Mouse (Mus musculus) limb, embryonic 12.5 days (tissue): Measurements from ENCODE around the gene Gsg1l. TPM values are rescaled to one million over a fixed set of nuclear protein-coding genes. Genes with fewer than 3 reads are reported as not detected.
A peak's percentile ranks its signal among the peaks of the same experiment; 100 is the strongest.

Experiments used
- ATAC-seq: fragments of 200-750 bp; cut with Nextera tagmentation; 2 replicates; pipeline ENCODE4 v1.8.0; 2017; ENCODE audit warnings: low read depth, moderate TSS enrichment; ENCODE audit not compliant: insufficient number of reproducible peaks, insufficient read depth, low FRiP score, low TSS enrichment
- H3K27ac ChIP-seq: fragments of 300-500 bp; sonication (generic); 2 replicates; pipeline ENCODE4 v1.5.1; 2016; ENCODE audit warnings: mild to moderate bottlenecking, moderate library complexity
- H3K27me3 ChIP-seq: fragments of 300-500 bp; sonication (generic); 2 replicates; pipeline ENCODE4 v1.6.1; 2016; ENCODE audit warnings: mild to moderate bottlenecking, moderate library complexity
- H3K36me3 ChIP-seq: fragments of 300-500 bp; sonication (generic); 2 replicates; pipeline ENCODE4 v1.6.1; 2016; ENCODE audit warnings: mild to moderate bottlenecking, moderate library complexity
- H3K4me1 ChIP-seq: fragments of 300-500 bp; sonication (generic); replicated peaks from 2 replicates; pipeline ENCODE4 v1.6.1; 2016
- H3K4me2 ChIP-seq: fragments of 300-500 bp; sonication (generic); 2 replicates; pipeline ENCODE4 v1.6.1; 2016; ENCODE audit warnings: mild to moderate bottlenecking, moderate library complexity
- H3K4me3 ChIP-seq: fragments of 300-500 bp; sonication (generic); replicated peaks from 2 replicates; pipeline ENCODE4 v1.5.1; 2016; ENCODE audit warnings: mild to moderate bottlenecking
- H3K9ac ChIP-seq: fragments of 300-500 bp; sonication (generic); replicated peaks from 2 replicates; pipeline ENCODE4 v1.6.1; 2016; ENCODE audit warnings: mild to moderate bottlenecking, moderate library complexity
- H3K9me3 ChIP-seq: fragments of 300-500 bp; sonication (generic); 2 replicates; pipeline ENCODE4 v1.6.1; 2016; ENCODE audit warnings: mild to moderate bottlenecking, moderate library complexity
- WGBS: fragments of 180-500 bp; shearing (Covaris S2); methylation state at CpG from one replicate; pipeline ENCODE4 v1.1.7; 2016; 5-methylcytosine and 5-hydroxymethylcytosine counted together
- polyA plus RNA-seq: library from polyadenylated mRNA; unstranded; fragments of >200 nt; fragmentation: Nextera tagmentation; extraction: Ambion mirVana; gene quantifications from 2 replicates; pipeline ENCODE4 v1.2.1, GENCODE M21; 2016

Gene Gsg1l
- 0.83 and 0.84 TPM in 2 replicates for polyA plus RNA-seq

DNA sequence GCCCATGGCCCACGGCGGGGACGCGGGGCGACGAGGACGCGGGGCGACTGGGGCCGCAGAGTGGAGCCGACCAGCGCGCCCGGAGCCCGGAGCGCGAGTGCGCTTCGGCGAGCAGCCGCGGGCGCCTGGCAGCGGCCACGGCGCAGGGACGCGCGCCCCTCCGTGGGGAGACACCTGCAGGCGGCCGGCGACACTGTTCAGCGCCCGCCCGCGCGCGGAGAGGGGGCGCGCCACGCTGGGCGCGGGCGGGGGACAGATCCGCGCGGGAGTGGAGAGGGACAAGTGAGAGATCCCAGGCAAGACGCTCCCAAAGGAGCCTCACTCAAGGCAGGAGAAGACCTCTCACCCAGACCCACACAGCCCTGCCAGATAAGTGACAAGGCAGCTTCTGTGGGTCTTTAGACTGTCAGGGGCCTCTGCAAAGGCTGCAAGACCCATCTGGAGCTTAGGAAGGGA is at the start of gene Gsg1l:
Gene Gsg1l, minus strand, starts transcription at position 126 of the 456 bp plus-strand sequence.
- Histone ChIP-seq H3K27ac (no peak within 1 kb of the TSS), H3K4me2 (peak within 1 kb of the TSS; percentile 100), H3K4me3 (peak within 1 kb of the TSS; percentile 63), H3K9ac (peak within 1 kb of the TSS; percentile 65), H3K36me3 (no peaks in the 10 kb centered on the region), H3K27me3 (peaks cover 86% of the 10 kb centered on the region), H3K9me3 (no peaks in the 10 kb centered on the region), H3K4me1 (peaks cover 26% of the 10 kb centered on the region)
- WGBS, result under 1% methylated on average over 45 of the region's 49 CpGs
- no peak for ATAC-seq

DNA sequence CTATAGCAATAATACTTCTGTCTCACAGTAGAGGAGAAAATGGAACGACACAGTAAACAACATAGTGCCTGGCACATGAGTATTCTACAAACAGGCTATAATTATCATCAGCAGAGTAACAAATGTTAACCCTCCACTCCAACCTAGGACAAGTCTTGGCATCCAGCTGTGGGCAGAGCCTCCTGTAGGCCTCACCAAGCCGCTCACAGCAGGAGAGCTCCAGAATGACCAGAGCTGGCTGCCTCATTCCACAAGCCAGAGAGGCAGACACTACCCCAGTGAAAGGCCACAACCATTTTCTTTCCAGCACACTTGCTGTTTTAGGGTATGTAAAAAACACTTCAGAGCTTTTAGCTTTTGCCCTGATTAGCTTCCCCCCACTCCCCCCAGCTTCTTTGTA is 45.5 kb upstream of the Gsg1l start:
- Histone ChIP-seq H3K9ac (no peak overlapping the region), H3K9me3 (no peaks in the 10 kb centered on the region), H3K36me3 (peaks cover 92% of the 10 kb centered on the region), H3K27ac (no peak overlapping the region), H3K27me3 (no peaks in the 10 kb centered on the region), H3K4me2 (no peak overlapping the region), H3K4me1 (no peaks in the 10 kb centered on the region), H3K4me3 (no peak overlapping the region)
- ATAC-seq, result no peak
- WGBS, result 87% methylated on average over 2 of the region's 2 CpGs

DNA sequence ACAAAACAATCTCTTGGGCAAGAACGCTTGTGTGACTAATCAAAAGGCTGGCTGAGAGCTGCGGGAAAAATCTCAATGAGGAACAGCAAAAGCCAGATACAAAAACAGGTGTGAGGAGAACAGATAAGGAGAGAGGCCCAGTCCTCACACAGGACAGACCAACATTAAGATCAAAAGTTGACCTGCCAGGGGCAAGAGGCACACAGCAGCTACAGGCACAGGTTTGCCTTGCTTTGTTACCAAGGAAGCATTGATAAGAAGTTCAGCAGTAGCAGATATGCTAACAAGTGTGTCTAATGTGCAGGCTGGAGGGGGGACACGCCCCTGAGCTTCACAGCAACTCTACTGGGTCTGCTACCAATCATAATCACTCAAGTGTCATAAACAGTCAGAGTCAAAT is 44.3 kb upstream of the Gsg1l start:
- H3K4me2 ChIP-seq, result no peak overlapping the region
- H3K9ac ChIP-seq, result no peak overlapping the region
- H3K4me1 ChIP-seq, result no peaks in the 10 kb centered on the region
- peaks cover 94% of the 10 kb centered on the region for H3K36me3 ChIP-seq
- H3K4me3 ChIP-seq, result no peak overlapping the region
- no peak overlapping the region for H3K27ac ChIP-seq
- no peaks in the 10 kb centered on the region for H3K27me3 ChIP-seq
- WGBS, result 85% methylated on average over 3 of the region's 3 CpGs
- no peaks in the 10 kb centered on the region for H3K9me3 ChIP-seq
- ATAC-seq, result no peak

DNA sequence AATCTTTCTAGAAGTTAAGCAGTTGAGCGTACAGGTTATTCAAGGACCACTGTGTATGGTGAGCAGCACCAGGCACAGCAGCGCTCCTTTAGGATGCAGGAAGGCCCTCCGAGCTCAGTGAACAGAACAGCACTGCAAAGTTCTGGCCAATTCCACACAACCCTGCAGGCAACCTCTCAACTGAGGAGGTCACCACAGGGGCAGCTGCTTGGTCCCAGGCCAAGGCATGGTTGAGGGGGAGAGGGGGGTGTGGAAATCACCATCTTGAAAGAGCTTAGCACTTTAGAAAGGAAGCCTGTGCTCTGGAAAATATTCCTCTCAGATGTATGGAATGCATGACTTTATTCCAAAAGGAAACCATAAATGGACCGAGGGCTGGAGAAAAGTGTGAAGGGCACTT is 39.3 kb upstream of the Gsg1l start:
- 92% methylated on average over 4 of the region's 4 CpGs for WGBS
- H3K36me3 ChIP-seq, result peaks cover 86% of the 10 kb centered on the region
- H3K27ac ChIP-seq, result no peak overlapping the region
- no peak for ATAC-seq
- no peak overlapping the region for H3K4me3 ChIP-seq
- H3K9ac ChIP-seq, result no peak overlapping the region
- no peaks in the 10 kb centered on the region for H3K9me3 ChIP-seq
- H3K4me2 ChIP-seq, result no peak overlapping the region
- no peaks in the 10 kb centered on the region for H3K4me1 ChIP-seq
- H3K27me3 ChIP-seq, result no peaks in the 10 kb centered on the region

DNA sequence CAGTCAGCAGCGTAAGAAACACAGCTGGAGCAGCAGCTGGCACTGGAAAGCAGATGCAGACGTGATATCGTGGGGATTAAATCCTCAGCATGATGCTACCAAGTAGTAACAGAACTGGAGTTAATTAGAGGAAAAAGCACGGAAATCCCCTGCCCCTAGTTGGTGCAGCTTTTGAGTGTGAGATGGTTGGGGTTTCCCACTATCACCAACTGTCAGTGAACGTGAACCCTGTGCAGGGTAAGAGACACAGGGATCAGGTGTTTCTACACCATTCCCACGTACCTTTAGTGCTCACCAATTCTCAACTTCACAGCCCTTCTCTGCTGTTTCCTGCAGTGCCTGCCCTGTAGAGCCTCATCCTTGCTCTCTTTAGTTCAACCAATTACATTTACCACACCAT is 37.6 kb upstream of the Gsg1l start:
- Histone ChIP-seq H3K4me3 (no peak overlapping the region), H3K9ac (no peak overlapping the region), H3K4me2 (no peak overlapping the region), H3K36me3 (peaks cover 85% of the 10 kb centered on the region), H3K27ac (no peak overlapping the region), H3K27me3 (no peaks in the 10 kb centered on the region), H3K4me1 (no peaks in the 10 kb centered on the region), H3K9me3 (no peaks in the 10 kb centered on the region)
- 74% methylated on average over 6 of the region's 6 CpGs for WGBS
- ATAC-seq, result no peak

DNA sequence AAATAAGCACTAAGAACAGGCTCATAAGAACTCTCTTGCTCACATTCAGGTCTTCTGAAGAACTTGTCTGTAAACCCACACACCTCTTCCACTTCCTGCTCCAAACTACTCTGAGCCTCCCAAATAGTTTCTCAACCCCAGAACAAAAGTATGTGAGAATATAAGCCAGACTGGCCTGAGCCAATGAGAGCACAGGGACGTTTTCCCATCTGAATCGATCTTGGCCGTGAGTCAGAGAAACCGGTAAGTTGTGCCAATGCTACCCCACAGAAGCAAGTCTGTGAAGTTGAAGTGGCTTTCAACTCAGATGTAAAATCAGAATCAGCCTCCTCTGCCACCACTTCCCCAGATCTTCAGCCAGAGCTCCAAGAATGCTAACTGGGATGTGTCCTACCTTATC is 31.1 kb upstream of the Gsg1l start:
- Histone ChIP-seq H3K27me3 (no peaks in the 10 kb centered on the region), H3K9me3 (no peaks in the 10 kb centered on the region), H3K36me3 (peaks cover 84% of the 10 kb centered on the region), H3K4me1 (no peaks in the 10 kb centered on the region), H3K27ac (no peak overlapping the region), H3K9ac (no peak overlapping the region), H3K4me2 (no peak overlapping the region), H3K4me3 (no peak overlapping the region)
- no peak for ATAC-seq
- 93% methylated on average over 4 of the region's 4 CpGs for WGBS

DNA sequence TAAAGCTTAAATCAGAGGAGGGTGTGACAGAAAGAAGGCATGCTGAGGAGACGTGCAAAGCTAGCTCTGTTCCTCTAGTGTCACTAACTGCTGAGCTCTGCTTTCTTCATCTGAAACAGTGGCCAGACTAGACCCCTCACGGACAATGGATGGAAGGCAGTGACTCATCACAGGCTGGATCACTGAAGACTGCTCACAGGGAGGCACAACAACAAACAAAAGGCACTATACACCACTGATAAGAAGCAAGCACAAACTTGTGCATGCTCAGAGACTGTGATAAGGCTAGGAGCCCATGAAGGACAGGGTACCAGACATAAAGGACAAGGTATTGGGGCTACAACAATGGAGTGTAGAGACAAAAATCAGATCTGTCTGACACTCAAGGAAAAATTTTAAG is 29.0 kb upstream of the Gsg1l start:
- Histone ChIP-seq H3K4me1 (no peaks in the 10 kb centered on the region), H3K9me3 (no peaks in the 10 kb centered on the region), H3K27ac (no peak overlapping the region), H3K27me3 (no peaks in the 10 kb centered on the region), H3K36me3 (peaks cover 95% of the 10 kb centered on the region), H3K4me2 (no peak overlapping the region), H3K4me3 (no peak overlapping the region), H3K9ac (no peak overlapping the region)
- no peak for ATAC-seq
- WGBS, result 91% methylated on average over 2 of the region's 2 CpGs

DNA sequence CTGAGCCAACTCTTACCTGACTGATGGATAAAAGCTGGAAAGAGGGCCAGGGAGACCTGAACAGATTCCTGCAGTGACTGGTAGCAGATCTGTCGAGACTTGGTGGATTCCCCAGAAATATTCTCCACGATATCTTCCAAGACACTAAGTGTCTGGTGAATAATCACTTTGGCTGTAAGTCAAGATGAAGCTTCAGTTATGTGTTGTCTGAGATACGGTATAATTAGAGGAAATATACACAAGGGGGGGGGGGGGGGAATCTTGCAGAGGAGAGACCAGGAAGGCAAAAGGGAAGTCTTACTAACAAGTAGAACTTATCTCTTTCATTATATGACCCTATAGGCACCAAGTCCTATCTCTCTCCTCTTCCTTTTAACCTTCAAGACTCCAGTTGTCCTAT is 27.7 kb upstream of the Gsg1l start:
- H3K9me3 ChIP-seq, result no peaks in the 10 kb centered on the region
- H3K4me2 ChIP-seq, result no peak overlapping the region
- no peak overlapping the region for H3K27ac ChIP-seq
- WGBS, result 92% methylated on average over 3 of the region's 3 CpGs
- no peak for ATAC-seq
- no peaks in the 10 kb centered on the region for H3K4me1 ChIP-seq
- H3K4me3 ChIP-seq, result no peak overlapping the region
- H3K27me3 ChIP-seq, result no peaks in the 10 kb centered on the region
- peaks cover 95% of the 10 kb centered on the region for H3K36me3 ChIP-seq
- H3K9ac ChIP-seq, result no peak overlapping the region

DNA sequence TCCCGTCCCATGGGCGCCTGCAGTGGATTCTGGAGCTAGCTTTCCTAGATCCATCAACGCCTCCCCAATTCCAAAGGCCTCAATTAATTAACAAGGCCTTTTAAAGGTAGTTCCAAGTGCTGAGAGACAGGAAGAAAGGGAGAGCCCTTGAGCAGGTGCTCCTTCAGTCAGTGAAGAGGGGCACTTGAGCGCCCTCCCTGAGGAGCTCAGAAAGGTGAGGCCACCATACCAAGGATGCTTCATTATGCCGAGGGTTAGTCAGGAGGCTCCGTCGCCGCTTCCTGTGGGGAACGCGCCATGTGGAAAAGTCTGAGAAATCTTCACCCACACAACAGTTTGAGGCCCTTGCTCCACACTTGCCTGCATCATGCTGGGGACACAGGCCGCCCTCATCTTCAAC is 18.2 kb upstream of the Gsg1l start:
- H3K4me1 ChIP-seq, result no peaks in the 10 kb centered on the region
- H3K4me2 ChIP-seq, result no peak overlapping the region
- no peak overlapping the region for H3K9ac ChIP-seq
- 95% methylated on average over 11 of the region's 11 CpGs for WGBS
- no peak for ATAC-seq
- H3K4me3 ChIP-seq, result no peak overlapping the region
- H3K36me3 ChIP-seq, result peaks cover 91% of the 10 kb centered on the region
- no peaks in the 10 kb centered on the region for H3K27me3 ChIP-seq
- no peaks in the 10 kb centered on the region for H3K9me3 ChIP-seq
- no peak overlapping the region for H3K27ac ChIP-seq

DNA sequence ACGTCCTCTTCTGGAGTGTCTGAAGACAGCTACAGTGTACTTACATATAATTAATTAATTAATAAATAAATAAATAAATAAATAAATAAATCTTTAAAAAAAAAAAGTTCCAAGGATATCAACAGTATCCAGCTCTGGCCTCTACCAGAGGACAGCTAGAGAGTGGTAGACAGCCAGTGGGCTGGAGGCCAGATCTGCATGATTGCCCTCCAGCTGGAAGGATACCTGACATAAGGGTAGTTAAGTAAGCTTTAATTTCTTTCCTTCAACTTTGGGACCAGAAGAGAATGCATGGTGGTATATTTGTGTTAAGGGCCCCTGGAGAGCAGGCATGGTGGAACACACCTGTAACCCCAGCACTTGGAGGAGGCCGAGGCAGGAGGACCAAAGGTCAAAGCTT is 17.6 kb upstream of the Gsg1l start:
- Histone ChIP-seq H3K9me3 (no peaks in the 10 kb centered on the region), H3K4me1 (no peaks in the 10 kb centered on the region), H3K27me3 (no peaks in the 10 kb centered on the region), H3K36me3 (peaks cover 85% of the 10 kb centered on the region), H3K4me2 (no peak overlapping the region), H3K4me3 (no peak overlapping the region), H3K9ac (no peak overlapping the region), H3K27ac (no peak overlapping the region)
- WGBS, result 88% methylated on average over 2 of the region's 2 CpGs
- ATAC-seq, result no peak

DNA sequence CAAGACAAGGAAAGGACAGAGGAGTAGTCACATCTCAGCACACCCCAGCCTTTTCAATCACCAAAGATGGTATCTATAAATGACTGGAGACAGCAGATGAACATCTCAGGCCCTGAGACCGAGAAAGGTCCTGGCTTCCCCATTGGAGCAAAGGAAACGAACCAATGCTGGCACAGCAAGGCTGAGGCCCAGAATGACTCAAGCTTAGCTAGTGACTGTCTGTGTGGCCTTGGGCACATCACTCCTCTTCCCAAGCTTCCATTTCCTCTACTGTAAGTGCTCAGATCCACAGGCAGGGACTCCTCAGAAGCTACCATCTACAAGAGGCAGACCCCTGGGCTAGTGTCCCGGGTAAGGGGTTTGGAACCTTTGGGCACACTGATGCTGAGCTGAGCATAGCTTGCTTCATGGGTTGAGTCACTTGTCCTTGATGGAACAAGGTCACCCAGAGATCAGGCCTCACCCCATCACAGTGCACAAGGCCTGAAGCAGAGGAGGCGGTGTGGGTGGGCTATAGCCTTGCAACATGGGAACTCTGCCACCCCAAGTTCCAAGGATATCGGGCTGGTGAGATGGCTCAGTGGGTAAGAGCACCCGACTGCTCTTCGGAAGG is 17.1 kb upstream of the Gsg1l start:
- no peak overlapping the region for H3K4me2 ChIP-seq
- H3K27ac ChIP-seq, result no peak overlapping the region
- H3K27me3 ChIP-seq, result no peaks in the 10 kb centered on the region
- peaks cover 80% of the 10 kb centered on the region for H3K36me3 ChIP-seq
- no peaks in the 10 kb centered on the region for H3K4me1 ChIP-seq
- no peak overlapping the region for H3K4me3 ChIP-seq
- H3K9ac ChIP-seq, result no peak overlapping the region
- no peak for ATAC-seq
- H3K9me3 ChIP-seq, result no peaks in the 10 kb centered on the region
- 95% methylated on average over 7 of the region's 7 CpGs for WGBS

DNA sequence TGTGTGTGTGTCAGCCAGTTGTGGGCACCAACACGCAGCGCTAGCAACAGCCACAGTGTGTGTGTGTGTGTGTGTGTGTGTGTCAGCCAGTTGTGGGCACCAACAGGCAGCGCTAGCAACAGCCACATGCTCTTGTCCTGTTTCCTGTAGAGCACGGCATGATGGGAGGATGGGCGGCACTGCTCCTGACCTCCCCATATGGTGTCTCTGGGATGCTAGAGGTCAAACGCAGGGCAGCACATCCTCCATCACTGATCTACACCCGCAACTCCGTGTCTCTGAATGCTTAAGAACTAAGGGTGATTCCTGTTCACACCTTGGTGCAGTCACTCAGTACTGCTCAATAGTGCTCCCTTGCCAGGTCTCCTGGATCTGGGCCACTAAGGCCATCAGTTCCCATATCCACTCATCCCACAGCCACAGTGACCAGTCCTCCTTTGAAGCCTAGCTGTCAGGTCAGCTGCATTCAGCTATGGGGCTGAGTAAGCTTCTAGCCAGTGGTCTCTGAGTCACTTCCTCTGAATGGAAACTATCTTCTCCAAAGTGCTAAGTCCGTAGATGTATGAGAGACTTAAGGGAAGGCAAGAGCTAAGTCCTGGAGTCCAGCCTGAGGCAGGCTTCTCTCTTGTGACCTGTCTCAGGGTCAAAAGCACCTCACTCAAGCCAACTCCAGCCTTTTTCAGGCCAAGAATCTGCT is 15.2 kb upstream of the Gsg1l start:
- peaks cover 63% of the 10 kb centered on the region for H3K36me3 ChIP-seq
- H3K9me3 ChIP-seq, result no peaks in the 10 kb centered on the region
- no peak overlapping the region for H3K9ac ChIP-seq
- no peak overlapping the region for H3K4me3 ChIP-seq
- WGBS, result 76% methylated on average over 7 of the region's 9 CpGs
- no peak overlapping the region for H3K27ac ChIP-seq
- no peaks in the 10 kb centered on the region for H3K27me3 ChIP-seq
- H3K4me2 ChIP-seq, result no peak overlapping the region
- no peaks in the 10 kb centered on the region; the same call in 1 of the 2 replicates for H3K4me1 ChIP-seq
- ATAC-seq, result no peak
